Mouse (Mus musculus): Measurements from ENCODE around the gene Ephx3. TPM values are rescaled to one million over a fixed set of nuclear protein-coding genes. Genes with fewer than 3 reads are reported as not detected.
A peak's percentile ranks its signal among the peaks of the same experiment; 100 is the strongest.

The Ephx3 gene
- polyA plus RNA-seq, 1 experiment from 2014 or later, result not detected

- H3K4me1 ChIP-seq (ENCODE audit: control insufficient read depth, insufficient read depth, low read length), result 0 out of 2 replicates have a peak, but pooled peaks cover 2% of the 10 kb centered on the region
- 12% methylated on average over 5 of the region's 5 CpGs for WGBS
- H3K27me3 ChIP-seq (replicated peaks; ENCODE audit: control insufficient read depth, insufficient read depth, low read length), result no peaks in the 10 kb centered on the region
- H3K9ac ChIP-seq (ENCODE audit: low read length), result no peak overlapping the region
- H3K27ac ChIP-seq (ENCODE audit: low read depth, low read length), result no peak overlapping the region
- H3K4me3 ChIP-seq (ENCODE audit: low read depth, low read length), result peak overlapping the region; percentile 31; the same call in 1 of the 2 replicates
- peak overlapping the region; percentile 71; the same call in 1 of the 2 replicates for H3K4me2 ChIP-seq (ENCODE audit: low read length)
- H3K9me3 ChIP-seq (replicated peaks; ENCODE audit: control insufficient read depth, low read length), result no peaks in the 10 kb centered on the region
- DNase-seq (ENCODE audit: low spot score) (no peak), ATAC-seq (no peak)
- H3K36me3 ChIP-seq (ENCODE audit: control insufficient read depth, insufficient read depth, low read length), result no peaks in the 10 kb centered on the region
Observed at GRCm38 (mm10) chr17:32189850-32190249, 501 bp upstream of the Ephx3 start.

GRCm38 (mm10) chr17:32183017-32183416 lies 6.3 kb downstream of the Ephx3 start:
- DNase-seq (ENCODE audit: low spot score), result no peak
- Histone ChIP-seq H3K9me3 (replicated peaks; ENCODE audit: control insufficient read depth, low read length) (no peaks in the 10 kb centered on the region), H3K4me3 (ENCODE audit: low read depth, low read length) (no peak overlapping the region), H3K4me1 (ENCODE audit: control insufficient read depth, insufficient read depth, low read length) (peaks cover 3% of the 10 kb centered on the region; the same call in 1 of the 2 replicates), H3K9ac (ENCODE audit: low read length) (no peak overlapping the region), H3K4me2 (ENCODE audit: low read length) (no peak overlapping the region), H3K27ac (ENCODE audit: low read depth, low read length) (no peak overlapping the region), H3K36me3 (ENCODE audit: control insufficient read depth, insufficient read depth, low read length) (no peaks in the 10 kb centered on the region), H3K27me3 (replicated peaks; ENCODE audit: control insufficient read depth, insufficient read depth, low read length) (no peaks in the 10 kb centered on the region)
- ATAC-seq, result no peak
- 14% methylated on average over 8 of the region's 8 CpGs for WGBS

- Histone ChIP-seq H3K27me3 (replicated peaks; ENCODE audit: control insufficient read depth, insufficient read depth, low read length) (no peaks in the 10 kb centered on the region), H3K4me3 (ENCODE audit: low read depth, low read length) (no peak overlapping the region), H3K9ac (ENCODE audit: low read length) (no peak overlapping the region), H3K4me2 (ENCODE audit: low read length) (no peak overlapping the region), H3K36me3 (ENCODE audit: control insufficient read depth, insufficient read depth, low read length) (no peaks in the 10 kb centered on the region), H3K4me1 (ENCODE audit: control insufficient read depth, insufficient read depth, low read length) (peaks cover 3% of the 10 kb centered on the region; the same call in 1 of the 2 replicates), H3K27ac (ENCODE audit: low read depth, low read length) (peak overlapping the region; percentile 53; the same call in 1 of the 2 replicates), H3K9me3 (replicated peaks; ENCODE audit: control insufficient read depth, low read length) (no peaks in the 10 kb centered on the region)
- WGBS, result 37% methylated on average over 11 of the region's 11 CpGs
- DNase-seq (ENCODE audit: low spot score), result peak; percentile 37
- ATAC-seq, result peak; percentile 57
Observed at GRCm38 (mm10) chr17:32179621-32180491, 9.5 kb downstream of the Ephx3 start.

GRCm38 (mm10) chr17:32176919-32177318 lies 12.4 kb downstream of the Ephx3 start:
- 92% methylated on average over 4 of the region's 4 CpGs for WGBS
- Histone ChIP-seq H3K4me3 (ENCODE audit: low read depth, low read length) (no peak overlapping the region), H3K36me3 (ENCODE audit: control insufficient read depth, insufficient read depth, low read length) (no peaks in the 10 kb centered on the region), H3K27me3 (replicated peaks; ENCODE audit: control insufficient read depth, insufficient read depth, low read length) (no peaks in the 10 kb centered on the region), H3K9ac (ENCODE audit: low read length) (no peak overlapping the region), H3K4me2 (ENCODE audit: low read length) (no peak overlapping the region), H3K27ac (ENCODE audit: low read depth, low read length) (no peak overlapping the region), H3K4me1 (ENCODE audit: control insufficient read depth, insufficient read depth, low read length) (peaks cover 3% of the 10 kb centered on the region; the same call in 1 of the 2 replicates), H3K9me3 (replicated peaks; ENCODE audit: control insufficient read depth, low read length) (no peaks in the 10 kb centered on the region)
- ATAC-seq, result no peak
- no peak for DNase-seq (ENCODE audit: low spot score)

GRCm38 (mm10) chr17:32173166-32173565 lies 16.2 kb downstream of the Ephx3 start:
- WGBS, result 70% methylated on average over 7 of the region's 7 CpGs

GRCm38 (mm10) chr17:32172485-32172884 lies 16.9 kb downstream of the Ephx3 start:
- DNase-seq (ENCODE audit: low spot score), result no peak
- H3K27ac ChIP-seq (ENCODE audit: low read depth, low read length), result no peak overlapping the region
- no peak overlapping the region for H3K4me2 ChIP-seq (ENCODE audit: low read length)
- no peak overlapping the region for H3K9ac ChIP-seq (ENCODE audit: low read length)
- no peak for ATAC-seq
- no peaks in the 10 kb centered on the region for H3K27me3 ChIP-seq (replicated peaks; ENCODE audit: control insufficient read depth, insufficient read depth, low read length)
- WGBS, result 86% methylated on average over 2 of the region's 2 CpGs
- H3K4me1 ChIP-seq (ENCODE audit: control insufficient read depth, insufficient read depth, low read length), result no peaks in the 10 kb centered on the region
- no peaks in the 10 kb centered on the region for H3K36me3 ChIP-seq (ENCODE audit: control insufficient read depth, insufficient read depth, low read length)
- no peaks in the 10 kb centered on the region for H3K9me3 ChIP-seq (replicated peaks; ENCODE audit: control insufficient read depth, low read length)
- no peak overlapping the region for H3K4me3 ChIP-seq (ENCODE audit: low read depth, low read length)

More at GRCm38 (mm10) chr17:32173166-32173565, 16.2 kb downstream of the Ephx3 start:
- Histone ChIP-seq H3K4me2 (ENCODE audit: low read length) (no peak overlapping the region), H3K36me3 (ENCODE audit: control insufficient read depth, insufficient read depth, low read length) (no peaks in the 10 kb centered on the region), H3K9ac (ENCODE audit: low read length) (no peak overlapping the region), H3K27me3 (replicated peaks; ENCODE audit: control insufficient read depth, insufficient read depth, low read length) (no peaks in the 10 kb centered on the region), H3K4me3 (ENCODE audit: low read depth, low read length) (no peak overlapping the region), H3K9me3 (replicated peaks; ENCODE audit: control insufficient read depth, low read length) (no peaks in the 10 kb centered on the region), H3K4me1 (ENCODE audit: control insufficient read depth, insufficient read depth, low read length) (no peaks in the 10 kb centered on the region), H3K27ac (ENCODE audit: low read depth, low read length) (no peak overlapping the region)
- no peak for ATAC-seq
- DNase-seq (ENCODE audit: low spot score), result no peak

GRCm38 (mm10) chr17:32169518-32170225 lies 19.7 kb downstream of the Ephx3 start:
- no peak overlapping the region for H3K4me2 ChIP-seq (ENCODE audit: low read length)
- 83% methylated on average over 4 of the region's 4 CpGs for WGBS

GRCm38 (mm10) chr17:32166687-32167086 lies 22.7 kb downstream of the Ephx3 start, which contains the start of gene Notch3:
Gene Notch3, minus strand, starts transcription at chr17:32166852.
- H3K4me2 ChIP-seq (ENCODE audit: low read length), result peak within 1 kb of the TSS; percentile 82
- peak within 1 kb of the TSS; percentile 70 for H3K9ac ChIP-seq (ENCODE audit: low read length)
- no peaks in the 10 kb centered on the region for H3K27me3 ChIP-seq (replicated peaks; ENCODE audit: control insufficient read depth, insufficient read depth, low read length)
- H3K27ac ChIP-seq (ENCODE audit: low read depth, low read length), result peak within 1 kb of the TSS; percentile 79
- under 1% methylated on average over 16 of the region's 39 CpGs for WGBS
- H3K4me1 ChIP-seq (ENCODE audit: control insufficient read depth, insufficient read depth, low read length), result peaks cover 4% of the 10 kb centered on the region
- H3K36me3 ChIP-seq (ENCODE audit: control insufficient read depth, insufficient read depth, low read length), result no peaks in the 10 kb centered on the region
- peak within 1 kb of the TSS; percentile 43 for H3K4me3 ChIP-seq (ENCODE audit: low read depth, low read length)
- H3K9me3 ChIP-seq (replicated peaks; ENCODE audit: control insufficient read depth, low read length), result no peaks in the 10 kb centered on the region
- DNase-seq (ENCODE audit: low spot score) (peak; percentile 75), ATAC-seq (peak; percentile 56)

More at GRCm38 (mm10) chr17:32169518-32170225, 19.7 kb downstream of the Ephx3 start:
- no peak for ATAC-seq
- no peaks in the 10 kb centered on the region for H3K27me3 ChIP-seq (replicated peaks; ENCODE audit: control insufficient read depth, insufficient read depth, low read length)
- no peak overlapping the region for H3K4me3 ChIP-seq (ENCODE audit: low read depth, low read length)
- H3K9me3 ChIP-seq (replicated peaks; ENCODE audit: control insufficient read depth, low read length), result no peaks in the 10 kb centered on the region
- no peak overlapping the region for H3K9ac ChIP-seq (ENCODE audit: low read length)
- peaks cover 4% of the 10 kb centered on the region for H3K4me1 ChIP-seq (ENCODE audit: control insufficient read depth, insufficient read depth, low read length)
- no peaks in the 10 kb centered on the region for H3K36me3 ChIP-seq (ENCODE audit: control insufficient read depth, insufficient read depth, low read length)
- DNase-seq (ENCODE audit: low spot score), result no peak
- no peak overlapping the region for H3K27ac ChIP-seq (ENCODE audit: low read depth, low read length)

All from forebrain, embryonic 14.5 days (tissue).